ENCODE assay signal across 1 mouse cellular context in the genomic region with DNA sequence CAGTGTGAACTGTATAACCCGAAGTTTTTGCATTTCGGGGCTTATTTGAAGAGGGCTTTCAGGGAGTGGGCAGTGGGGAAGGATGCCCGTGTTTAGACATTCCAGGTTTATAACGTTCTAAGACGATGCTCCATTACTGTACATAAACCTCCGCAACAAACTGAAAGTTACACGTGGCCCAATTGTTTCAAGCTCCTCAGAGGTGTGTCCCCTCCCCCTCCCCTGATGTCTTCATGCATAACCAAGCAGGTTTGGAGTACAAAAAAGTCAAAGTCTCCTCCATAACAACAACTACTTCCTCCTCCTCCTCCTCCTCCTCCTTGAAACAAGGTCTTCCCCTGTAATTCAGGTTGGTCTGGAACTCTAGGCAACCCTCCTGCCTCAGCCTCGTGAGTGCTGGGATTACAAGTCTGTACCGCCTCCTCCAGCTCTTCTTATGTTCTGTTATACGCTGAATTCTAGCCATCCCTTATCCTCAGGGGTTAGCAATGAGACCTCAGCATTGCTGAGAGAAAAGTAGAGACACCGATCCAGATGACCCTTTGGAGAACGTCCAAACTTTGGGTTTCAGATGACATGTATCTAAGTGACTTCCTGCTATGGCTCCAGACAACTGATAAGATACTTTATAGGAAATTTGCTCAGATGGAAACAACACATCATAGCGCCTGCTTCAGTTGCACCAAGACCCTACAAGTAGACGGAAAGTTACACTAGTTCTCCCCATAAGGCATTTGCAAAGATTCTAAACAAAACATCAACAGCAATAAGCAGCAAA.
TF ChIP-seq lines count a peak whose summit lies in the region.

No protein-coding gene starts in this region.

TF ChIP-seq in MEL, 35 proteins besides CTCF, POLR2A, EP300 and RAD21:
- TF ChIP-seq NELFE (IDR thresholded peaks at IDR 0.05; ENCODE audit: low read depth, low read length) (no peak), UBTF (IDR thresholded peaks at IDR 0.05; ENCODE audit: borderline replicate concordance, insufficient read depth, low read depth, low read length) (no peak), RCOR1 (IDR thresholded peaks at IDR 0.05; ENCODE audit: low read depth, low read length) (no peak), GATA1 (IDR thresholded peaks at IDR 0.05; ENCODE audit: low read depth, low read length) (no peak), SMC3 (IDR thresholded peaks at IDR 0.05; ENCODE audit: low read depth, low read length) (no peak), USF2 (IDR thresholded peaks at IDR 0.05; ENCODE audit: borderline replicate concordance in 1 of 2, insufficient read depth in 1 of 2, low read depth in 1 of 2, low read length in 2 of 2) (no peak), BHLHE40 (IDR thresholded peaks at IDR 0.05; ENCODE audit: borderline replicate concordance, low read depth, low read length) (no peak), E2F4 (IDR thresholded peaks at IDR 0.05; ENCODE audit: borderline replicate concordance, low read depth, low read length) (no peak)
